In genomic region chr6:124475335-124476075, GRCm38 (mm10) we compare ENCODE assay signal across 6 mouse cellular contexts. TPM values are rescaled to one million over a fixed set of nuclear protein-coding genes. Genes with fewer than 3 reads are reported as not detected.
DNase-seq lines count a peak whose midpoint lies in the region; ATAC-seq and TF ChIP-seq lines count a peak whose summit lies in the region.
"Not testable (repeated sequence)": the region's sequence is repeated elsewhere in the genome, so short reads cannot be mapped to it uniquely, and the experiment has no call there.

No protein-coding gene starts in this region.

- H3K9me3 ChIP-seq in E14TG2a.4 (ENCODE audit: low read length); ES-E14 (ENCODE audit: control insufficient read depth, insufficient read depth, low read depth, low read length): not testable (repeated sequence)

- not testable (repeated sequence) for ATAC-seq in Patski

- intact Hi-C loops in gastrocnemius, adult 2 months (cut with DNase I): not testable (repeated sequence)

- POLR2A ChIA-PET in Patski (lab: Charles Lee): not testable (repeated sequence)

- peak overlapping the region; percentile 60 for H3K4me2 ChIP-seq in myocyte (ENCODE audit: low read depth)

- peak; percentile 68 for DNase-seq in A20 (ENCODE audit: low read depth, low spot score)
- not testable (repeated sequence) for DNase-seq in ES-E14 (ENCODE audit: low read depth, low spot score); Patski (ENCODE audit: low read depth, low spot score); gastrocnemius, adult 2 months

- in situ Hi-C loops in ES-E14 (cut with MboI; ENCODE audit: low sequenced_read_pairs in 2 of 2, unreplicated experiment in 2 of 2): not testable (repeated sequence)
- in situ Hi-C loops in Patski (cut with MboI; ENCODE audit: low pct_unique_long_range_greater_than_20kb): loop anchor here (10.0 to 25.0 kb wide), 3 partner anchors 69 to 287 kb away; partner anchors contain the start of genes Atn1, C1s1, Eno2 and Gm45234

- not testable (repeated sequence) for TF ChIP-seq POLR2A in myocyte (IDR thresholded peaks at IDR 0.05; ENCODE audit: insufficient read length, low read depth)

- peaks cover 66% of the 10 kb centered on the region for H3K4me1 ChIP-seq in E14TG2a.4 (replicated peaks; ENCODE audit: low read depth, low read length)
- H3K4me1 ChIP-seq in ES-E14 (ENCODE audit: control insufficient read depth in 2 of 2, insufficient read depth in 2 of 2, low read length in 2 of 2, poor library complexity in 1 of 2): peaks cover 4 to 19% of the 10 kb centered on the region in 2 experiments

- H3K36me3 ChIP-seq in E14TG2a.4 (ENCODE audit: insufficient read depth, low read length) (peaks cover 17% of the 10 kb centered on the region), ES-E14 (ENCODE audit: control insufficient read depth, insufficient read depth, low read length, poor library complexity, severe bottlenecking) (peaks cover 11% of the 10 kb centered on the region)
- not testable (repeated sequence) for H3K36me3 ChIP-seq in myocyte (ENCODE audit: control insufficient read depth, insufficient read depth)

- peak overlapping the region; percentile 94 for H3K9ac ChIP-seq in ES-E14 (ENCODE audit: insufficient read depth, low read depth, low read length, poor library complexity, severe bottlenecking)

- H3K4me3 ChIP-seq in E14TG2a.4 (replicated peaks; ENCODE audit: low read length) (peak overlapping the region; percentile 90), ES-E14 (ENCODE audit: insufficient read depth in 1 of 2, low read depth in 1 of 2, low read length in 2 of 2, poor library complexity in 1 of 2, severe bottlenecking in 1 of 2) (peak overlapping the region; percentile 76 to 83), myocyte (peak overlapping the region; percentile 54)
- H3K4me3 ChIP-seq in gastrocnemius, adult 2 months: not testable (repeated sequence)

- H3ac ChIP-seq in myocyte (ENCODE audit: control insufficient read depth, insufficient read length): peak overlapping the region; percentile 46

- H3K27me3 ChIP-seq in E14TG2a.4 (ENCODE audit: insufficient read depth, low read length); Patski; myocyte (ENCODE audit: control insufficient read depth, insufficient read depth, insufficient read length): not testable (repeated sequence)

- CTCF ChIA-PET in Patski (lab: Charles Lee): interaction anchor here (0.7 to 1.2 kb wide), 3 partner anchors 10 to 59 kb away, joined by 3 to 4 read pairs (median 3); no protein-coding TSS in a partner anchor

- peak overlapping the region; percentile 88; the same call in 1 of the 2 replicates for H3K27ac ChIP-seq in ES-E14 (ENCODE audit: insufficient read depth, low read depth, low read length, poor library complexity, severe bottlenecking)
- not testable (repeated sequence) for H3K27ac ChIP-seq in gastrocnemius, adult 2 months

- TF ChIP-seq CTCF in E14TG2a.4 (conservative IDR thresholded peaks at IDR 0.05; ENCODE audit: low read length): not testable (repeated sequence)
- peak; percentile 13 for TF ChIP-seq CTCF in Patski (IDR thresholded peaks at IDR 0.05)
- 0 out of 2 replicates have a peak, but pooled peaks have one; percentile 1 for TF ChIP-seq CTCF in gastrocnemius, adult 2 months (IDR thresholded peaks at IDR 0.05)

- H3K79me2 ChIP-seq in myocyte (ENCODE audit: control insufficient read depth, insufficient read depth): not testable (repeated sequence)

RNA-seq across cellular contexts. Expression of gene Clstn3, which starts 10.9 kb away (rescaled TPM):
- 37.0 and 79.2 TPM in 2 replicates for total RNA-seq in ES-E14 (2012; rRNA removed)
- polyA plus RNA-seq in Patski (2021) (0.68 TPM), myocyte (2012; fragmentation: generic; extraction: Trizol) (2.2 TPM)
- under 1 TPM; 0.36 to 0.64 TPM for total RNA-seq in gastrocnemius, adult 2 months (2021)

RNA-seq across cellular contexts. Expression of gene C1rl, which starts 17.4 kb away (rescaled TPM):
- 1.0 and 2.2 TPM in 2 replicates for total RNA-seq in ES-E14 (2012; rRNA removed)
- polyA plus RNA-seq in Patski (2021): 20.3 TPM
- total RNA-seq in gastrocnemius, adult 2 months (2021): under 1 TPM; 0.28 to 0.61 TPM
- polyA plus RNA-seq in myocyte (2012; fragmentation: generic; extraction: Trizol): 1.2 TPM

RNA-seq across cellular contexts. Expression of gene C1ra, which starts 36.7 kb away (rescaled TPM):
- total RNA-seq in ES-E14 (2012; rRNA removed): 0.26 and 0.31 TPM in 2 replicates
- polyA plus RNA-seq in Patski (2021) (59.0 TPM), myocyte (2012; fragmentation: generic; extraction: Trizol) (1.9 TPM)
- 10 to 100 TPM in 1 of 2 experiments, 1 to 10 TPM in 1; 7.4 to 10.5 TPM for total RNA-seq in gastrocnemius, adult 2 months (2021)

Comparison
In these comparisons a context has a peak if more than half of its experiments do, and no peak if none do; other contexts are left out.
1. RNA of gene Clstn3, which starts 10.9 kb away (total RNA-seq): 37.0 to 79.2 TPM in ES-E14; 0.36 to 0.64 TPM in gastrocnemius, adult 2 months; every median in the first group is over 10 times any median in the second.